Comparison of ENCODE assay signal across 16 mouse cellular contexts in genomic region chr10:5626268-5626667, GRCm38 (mm10). TPM values are rescaled to one million over a fixed set of nuclear protein-coding genes. Genes with fewer than 3 reads are reported as not detected.
"Had no signal": no experiment of that assay in that cellular context is flagged by ENCODE, and none has a peak within 500 bp of the region (broad histone marks: within the 10 kb centered on the region; RNA-seq: fewer than 3 reads in every experiment).

No protein-coding gene starts in this region.

- H3K4me2 ChIP-seq: limb, embryonic 12.5 days; liver, embryonic 13.5 days; lung, embryonic 15.5 days; midbrain, embryonic 12.5 days; neural tube, embryonic 12.5 days had no signal

- H3K4me3 ChIP-seq: left cerebral cortex, adult 2 months; limb, embryonic 12.5 days; liver, embryonic 13.5 days; lung, embryonic 15.5 days; megakaryocyte, embryonic 14.5 days; midbrain, embryonic 12.5 days; neural tube, embryonic 12.5 days had no signal

- H3K27me3 ChIP-seq: limb, embryonic 12.5 days; liver, embryonic 13.5 days; lung, embryonic 15.5 days; megakaryocyte, embryonic 14.5 days; midbrain, embryonic 12.5 days; neural tube, embryonic 12.5 days had no signal

- DNase-seq: liver; liver, embryonic 13.5 days; liver, postnatal 0 days; lung, postnatal 14 days; thymus, postnatal 4 days had no signal

- ATAC-seq: liver, postnatal 0 days had no signal

- H3K27ac ChIP-seq: kidney, postnatal 0 days; left cerebral cortex, adult 2 months; limb, embryonic 12.5 days; liver, embryonic 13.5 days; lung, embryonic 15.5 days; macrophage; midbrain, embryonic 12.5 days; neural tube, embryonic 12.5 days; stomach, postnatal 0 days had no signal

- H3K9ac ChIP-seq: limb, embryonic 12.5 days; liver, embryonic 13.5 days; liver, postnatal 0 days; lung, embryonic 15.5 days; midbrain, embryonic 12.5 days; neural tube, embryonic 12.5 days had no signal

- H3K36me3 ChIP-seq: limb, embryonic 12.5 days; liver, embryonic 13.5 days; lung, embryonic 15.5 days; midbrain, embryonic 12.5 days; neural tube, embryonic 12.5 days had no signal

- H3K9me3 ChIP-seq: limb, embryonic 12.5 days; liver, embryonic 13.5 days; lung, embryonic 15.5 days; midbrain, embryonic 12.5 days; neural tube, embryonic 12.5 days had no signal

- H3K4me1 ChIP-seq: limb, embryonic 12.5 days; liver, embryonic 13.5 days; lung, embryonic 15.5 days; midbrain, embryonic 12.5 days; neural tube, embryonic 12.5 days had no signal

RNA-seq across cellular contexts. Expression of gene Vip, which starts 12.8 kb away (rescaled TPM):
- total RNA-seq: monocyte, adult 5-6 weeks; neutrophil, adult 5-6 weeks had no signal
- polyA plus RNA-seq: limb, embryonic 12.5 days; liver, postnatal 0 days; macrophage had no signal

RNA-seq across cellular contexts. Expression of gene Myct1, which starts 32.7 kb away (rescaled TPM):
- total RNA-seq: monocyte, adult 5-6 weeks had no signal
